Mouse (Mus musculus) central nervous system, embryonic 11.5 days (tissue): ENCODE data around the gene Olfr860. TPM values are rescaled to one million over a fixed set of nuclear protein-coding genes. Genes with fewer than 3 reads are reported as not detected.

Experiments used
- polyA plus RNA-seq: library from polyadenylated mRNA; depleted of rRNA; stranded (reverse); fragments of >200 nt; gene quantifications from 2 replicates; pipeline ENCODE4 v1.2.3, GENCODE M21; 2012; rRNA removed

The Olfr860 gene
- polyA plus RNA-seq: not detected in 2 replicates

DNA sequence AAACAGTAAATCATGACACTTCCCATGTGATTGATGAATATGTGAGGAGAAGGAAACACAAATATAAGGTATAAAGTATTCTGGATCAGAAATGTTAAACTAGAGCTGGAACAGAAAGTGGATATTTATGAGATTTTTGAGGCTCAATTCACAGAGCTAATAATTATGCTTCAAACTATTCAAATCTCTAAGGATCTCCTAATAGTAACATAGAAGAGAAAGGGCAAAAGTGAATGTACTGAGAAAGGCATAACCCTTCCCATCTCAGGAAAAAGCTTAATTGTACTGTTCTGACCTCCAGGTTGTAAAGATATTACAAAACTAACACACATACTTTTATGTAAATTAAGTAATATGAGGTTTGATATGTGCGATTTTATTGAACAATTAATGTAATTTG is at the start of gene Olfr860:
Gene Olfr860, minus strand, starts transcription at position 101 of the 400 bp plus-strand sequence.

DNA sequence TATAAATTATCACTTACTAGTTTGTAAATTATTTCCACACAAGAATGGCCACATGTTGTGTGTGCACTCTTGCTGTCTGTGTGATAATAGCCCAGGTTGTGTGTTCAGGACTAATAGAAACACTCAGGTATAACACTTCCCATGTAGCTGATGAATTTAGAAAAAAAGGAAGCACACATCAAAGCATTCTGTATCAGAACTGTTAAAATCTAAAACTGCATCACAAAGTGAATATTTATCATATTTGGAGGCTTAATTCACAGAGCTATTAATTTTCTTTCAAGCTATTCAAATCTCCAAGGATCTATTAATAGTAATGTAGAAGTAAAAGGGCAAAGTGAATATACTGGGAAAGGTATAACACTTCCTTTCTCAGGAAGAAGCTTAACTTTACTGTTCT is 38.4 kb upstream of the Olfr860 start, which contains the start of gene Olfr862:
Gene Olfr862, minus strand, starts transcription at position 101 of the 400 bp plus-strand sequence.

DNA sequence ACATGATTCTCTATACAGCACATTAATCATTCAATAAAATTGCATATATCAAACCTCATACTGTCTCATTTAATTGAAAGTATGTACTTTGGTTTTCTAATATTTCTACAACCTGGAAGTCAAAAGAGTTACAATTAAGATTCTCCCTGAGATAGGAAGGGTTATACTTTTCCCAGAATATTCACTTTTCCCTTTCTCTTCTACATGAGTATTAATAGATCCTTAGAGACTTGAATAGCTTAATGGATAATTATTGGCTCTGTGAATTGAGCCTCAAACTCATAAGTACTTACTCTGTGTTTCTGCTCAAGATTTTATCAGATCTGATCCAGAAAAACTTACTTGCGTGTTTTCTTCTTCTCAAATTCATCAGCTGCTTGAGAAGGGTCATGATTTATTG is 44.9 kb downstream of the Olfr860 start, which contains the start of gene Olfr859:
Gene Olfr859, plus strand, starts transcription at position 301 of the 400 bp plus-strand sequence.

Other genes starting within 250 kb of the Olfr860 start
- 29.1 and 32.6 TPM in 2 replicates for gene Zfp317, start 227.6 kb downstream of the Olfr860 start, polyA plus RNA-seq
- gene Olfr857, start 140.3 kb downstream of the Olfr860 start, polyA plus RNA-seq: 0.06 TPM in 1 of 2 replicates, not detected in the other
- not detected in 2 replicates for gene Olfr58, start 69.5 kb downstream of the Olfr860 start, polyA plus RNA-seq
- not detected in 2 replicates for gene Olfr859, start 44.8 kb downstream of the Olfr860 start, polyA plus RNA-seq
- gene Olfr862, start 38.3 kb upstream of the Olfr860 start, polyA plus RNA-seq: not detected in 2 replicates
- gene Olfr77, start 67.1 kb upstream of the Olfr860 start, polyA plus RNA-seq: not detected in 2 replicates
- gene Olfr866, start 178.3 kb upstream of the Olfr860 start, polyA plus RNA-seq: not detected in 2 replicates
- not detected in 2 replicates for gene Olfr867, start 207.8 kb upstream of the Olfr860 start, polyA plus RNA-seq
- gene Olfr868, start 248.9 kb upstream of the Olfr860 start, polyA plus RNA-seq: not detected in 2 replicates